ENCODE assay signal across 9 mouse cellular contexts in genomic region chr5:88884101-88884500, GRCm38 (mm10). TPM values are rescaled to one million over a fixed set of nuclear protein-coding genes. Genes with fewer than 3 reads are reported as not detected.
DNase-seq lines count a peak whose midpoint lies in the region; ATAC-seq and TF ChIP-seq lines count a peak whose summit lies in the region.
"Had no signal": no experiment of that assay in that cellular context is flagged by ENCODE, and none has a peak within 500 bp of the region (broad histone marks: within the 10 kb centered on the region; RNA-seq: fewer than 3 reads in every experiment).

No protein-coding gene starts in this region.

- H3K4me1 ChIP-seq in forebrain, postnatal 0 days (ENCODE audit: insufficient read depth) = no peaks in the 10 kb centered on the region
- peaks cover 12% of the 10 kb centered on the region for H3K4me1 ChIP-seq in forebrain, embryonic 16.5 days (replicated peaks; ENCODE audit: control insufficient read depth, insufficient read depth, low read length)
- H3K4me1 ChIP-seq in neural tube, embryonic 14.5 days (ENCODE audit: control insufficient read depth, insufficient read depth, low read length) = peaks cover 5% of the 10 kb centered on the region; the same call in 1 of the 2 replicates
- peaks cover 18% of the 10 kb centered on the region for H3K4me1 ChIP-seq in forebrain, embryonic 10.5 days

- H3K27me3 ChIP-seq in forebrain, postnatal 0 days (ENCODE audit: insufficient read depth, low read length) = no peaks in the 10 kb centered on the region; the same call in 1 of the 2 replicates
- H3K27me3 ChIP-seq in forebrain, embryonic 16.5 days (replicated peaks; ENCODE audit: control insufficient read depth, insufficient read depth, low read length) = no peaks in the 10 kb centered on the region; the same call in 1 of the 2 replicates
- H3K27me3 ChIP-seq in neural tube, embryonic 14.5 days (ENCODE audit: control insufficient read depth, insufficient read depth, low read length) = peaks cover 6% of the 10 kb centered on the region; the same call in 1 of the 2 replicates
- peaks cover 37% of the 10 kb centered on the region for H3K27me3 ChIP-seq in forebrain, embryonic 10.5 days (ENCODE audit: poor library complexity, severe bottlenecking)

- H3K4me2 ChIP-seq in forebrain, postnatal 0 days (ENCODE audit: low read depth) = no peak overlapping the region
- no peak overlapping the region for H3K4me2 ChIP-seq in forebrain, embryonic 16.5 days (ENCODE audit: low read length)
- no peak overlapping the region for H3K4me2 ChIP-seq in neural tube, embryonic 14.5 days (ENCODE audit: low read depth, low read length)

- no peak overlapping the region for H3K4me3 ChIP-seq in forebrain, postnatal 0 days (ENCODE audit: low read depth, low read length)
- no peak overlapping the region for H3K4me3 ChIP-seq in forebrain, embryonic 16.5 days (replicated peaks; ENCODE audit: low read length)
- H3K4me3 ChIP-seq in neural tube, embryonic 14.5 days (ENCODE audit: low read depth, low read length) = no peak overlapping the region
- H3K4me3 ChIP-seq in forebrain, embryonic 10.5 days = no peak overlapping the region

- H3K36me3 ChIP-seq in forebrain, postnatal 0 days (ENCODE audit: insufficient read depth) = no peaks in the 10 kb centered on the region
- H3K36me3 ChIP-seq in forebrain, embryonic 16.5 days (ENCODE audit: control insufficient read depth, insufficient read depth) = no peaks in the 10 kb centered on the region
- no peaks in the 10 kb centered on the region for H3K36me3 ChIP-seq in neural tube, embryonic 14.5 days (ENCODE audit: control insufficient read depth, insufficient read depth, low read length)
- H3K36me3 ChIP-seq in forebrain, embryonic 10.5 days (replicated peaks) = no peaks in the 10 kb centered on the region

- 12% methylated on average over 3 of the region's 3 CpGs for WGBS in forebrain, postnatal 0 days
- 21% methylated on average over 3 of the region's 3 CpGs for WGBS in forebrain, embryonic 16.5 days
- WGBS in neural tube, embryonic 14.5 days = 27% methylated on average over 3 of the region's 3 CpGs
- WGBS in forebrain, embryonic 10.5 days = 24% methylated on average over 3 of the region's 3 CpGs

- peak; percentile 77 for TF ChIP-seq CTCF in forebrain, postnatal 0 days (IDR thresholded peaks at IDR 0.05; ENCODE audit: low read depth)

- no peaks in the 10 kb centered on the region for H3K9me3 ChIP-seq in forebrain, postnatal 0 days (ENCODE audit: low read length)
- H3K9me3 ChIP-seq in forebrain, embryonic 16.5 days (ENCODE audit: control insufficient read depth, low read length) = no peaks in the 10 kb centered on the region
- no peaks in the 10 kb centered on the region for H3K9me3 ChIP-seq in neural tube, embryonic 14.5 days (ENCODE audit: control insufficient read depth, low read length)
- H3K9me3 ChIP-seq in forebrain, embryonic 10.5 days = no peaks in the 10 kb centered on the region

- ATAC-seq in forebrain, postnatal 0 days = 0 out of 2 replicates have a peak, but pooled peaks have one; percentile 30
- ATAC-seq in forebrain, embryonic 16.5 days = no peak
- ATAC-seq in neural tube, embryonic 14.5 days (ENCODE audit: low read depth) = peak; percentile 18; the same call in 1 of the 2 replicates

- H3K27ac ChIP-seq in forebrain, postnatal 0 days (ENCODE audit: low read depth, low read length) = no peak overlapping the region
- no peak overlapping the region for H3K27ac ChIP-seq in forebrain, embryonic 16.5 days (ENCODE audit: low read length)
- no peak overlapping the region for H3K27ac ChIP-seq in neural tube, embryonic 14.5 days (ENCODE audit: low read depth, low read length)
- H3K27ac ChIP-seq in forebrain, embryonic 10.5 days = no peak overlapping the region
- H3K27ac ChIP-seq: macrophage had no signal

- peak; percentile 75 for DNase-seq in forebrain, postnatal 0 days
- peak; percentile 20 for DNase-seq in thymus, postnatal 0 days (ENCODE audit: low spot score)
- DNase-seq in thymus, postnatal 25 days = no peak
- DNase-seq in embryo, embryonic 10 days (ENCODE audit: low spot score) = peak; percentile 79
- peak; percentile 54 to 57 for DNase-seq in layer of hippocampus, postnatal 10 days (ENCODE audit: low spot score in 2 of 2)
- DNase-seq in forebrain, embryonic 10.5 days (ENCODE audit: extremely low spot score, low spot score) = no peak

- no peak overlapping the region for H3K9ac ChIP-seq in forebrain, postnatal 0 days
- no peak overlapping the region for H3K9ac ChIP-seq in forebrain, embryonic 16.5 days (replicated peaks; ENCODE audit: low read depth, low read length)
- no peak overlapping the region for H3K9ac ChIP-seq in neural tube, embryonic 14.5 days (replicated peaks; ENCODE audit: low read depth, low read length)

RNA-seq across cellular contexts. Expression of gene Slc4a4, which starts 2.5 kb away (rescaled TPM):
- 24.5 and 34.7 TPM in 2 replicates for total RNA-seq in forebrain, postnatal 0 days (2014; rRNA removed)
- polyA plus RNA-seq in forebrain, postnatal 0 days (2015; fragmentation: Nextera tagmentation; extraction: Ambion mirVana) = 3.7 and 11.8 TPM in 2 replicates
- 3.8 and 4.8 TPM in 2 replicates for polyA plus RNA-seq in forebrain, embryonic 16.5 days (2015; fragmentation: Nextera tagmentation; extraction: Ambion mirVana)
- polyA plus RNA-seq in thymus, postnatal 0 days (2015; fragmentation: Nextera tagmentation; extraction: Ambion mirVana) = 1.1 and 1.5 TPM in 2 replicates
- total RNA-seq in layer of hippocampus, postnatal 10 days (2021) = 100 to 1,000 TPM; 123 to 128 TPM
- 10.9 and 15.8 TPM in 2 replicates for polyA plus RNA-seq in neural tube, embryonic 14.5 days (2014; fragmentation: Nextera tagmentation; extraction: Ambion mirVana)
- polyA plus RNA-seq in forebrain, embryonic 10.5 days (2016; fragmentation: Nextera tagmentation; extraction: Ambion mirVana) = 1.3 and 1.7 TPM in 2 replicates
- polyA plus RNA-seq: macrophage had no signal

Comparison
In these comparisons a context has a peak if more than half of its experiments do, and no peak if none do; other contexts are left out.
1. DNase-seq: peak in forebrain, postnatal 0 days (single experiment), thymus, postnatal 0 days (single experiment), embryo, embryonic 10 days (single experiment) and layer of hippocampus, postnatal 10 days (2 of 2); none in thymus, postnatal 25 days (single experiment) and forebrain, embryonic 10.5 days (single experiment).